Mouse (Mus musculus) CH12.LX (cell line): ENCODE results near the gene Sgce. TPM values are rescaled to one million over a fixed set of nuclear protein-coding genes. Genes with fewer than 3 reads are reported as not detected.

Source experiments
- DNase-seq: peaks from one replicate; pipeline ENCODE4 v3.0.0-alpha.2; 2013; ENCODE audit errors: extremely low read depth
- H3K27ac ChIP-seq: 2 replicates; pipeline ENCODE4 v1.5.1; 2012; ENCODE audit warnings: low read depth, mild to moderate bottlenecking, control low read depth, moderate library complexity; ENCODE audit not compliant: insufficient read depth
- H3K27me3 ChIP-seq: replicated peaks from 2 replicates; pipeline ENCODE3; 2012; ENCODE audit warnings: inconsistent platforms
- H3K36me3 ChIP-seq, 2 experiments: replicated peaks in 1 of 2; 2 replicates each; pipeline versions ENCODE3 to v1.6.1; 2012; ENCODE audit warnings: inconsistent platforms in 1 of 2, low read length in 1 of 2, mild to moderate bottlenecking in 1 of 2, mixed read lengths in 1 of 2, moderate library complexity in 1 of 2; ENCODE audit not compliant: control insufficient read depth in 1 of 2, insufficient read depth in 1 of 2
- H3K4me1 ChIP-seq, 2 experiments: 2 replicates each; pipeline ENCODE4 v1.6.1; 2012; ENCODE audit warnings: inconsistent platforms in 1 of 2, moderate library complexity in 1 of 2; ENCODE audit not compliant: insufficient read depth in 2 of 2, control insufficient read depth in 1 of 2
- H3K4me2 ChIP-seq: 2 replicates; pipeline ENCODE4 v1.6.1; 2012; ENCODE audit warnings: low read depth, mild to moderate bottlenecking, control low read depth; ENCODE audit not compliant: poor library complexity, insufficient read depth, severe bottlenecking
- H3K4me3 ChIP-seq, 3 experiments: fragments of 150-350 bp in 1 of 3; sonication (generic) in 1 of 3; replicated peaks in 1 of 3; 2 replicates each; pipeline versions ENCODE3 to v1.5.1; 2011 to 2012; ENCODE audit warnings: low read depth in 2 of 3, low read length in 2 of 3, mild to moderate bottlenecking in 2 of 3, moderate library complexity in 2 of 3, control low read depth in 1 of 3, improper control_type of control experiment in 1 of 3, inconsistent platforms in 1 of 3, mixed read lengths in 1 of 3; ENCODE audit not compliant: poor library complexity in 1 of 3
- H3K79me2 ChIP-seq: replicated peaks from 2 replicates; pipeline ENCODE4 v1.6.1; 2012; ENCODE audit warnings: mild to moderate bottlenecking, moderate library complexity; ENCODE audit not compliant: control insufficient read depth, poor library complexity, insufficient read depth, severe bottlenecking; ENCODE audit errors: extremely low read depth
- H3K9ac ChIP-seq: 2 replicates; pipeline ENCODE4 v1.6.1; 2012; ENCODE audit warnings: low read depth, mild to moderate bottlenecking, control low read depth, moderate library complexity; ENCODE audit not compliant: insufficient read depth
- H3K9me3 ChIP-seq: replicated peaks from 2 replicates; pipeline ENCODE3; 2012; ENCODE audit warnings: low read length, inconsistent platforms, mixed read lengths
- BHLHE40 ChIP-seq: IDR thresholded peaks from 2 replicates; pipeline ENCODE4 v1.6.1; 2011; ENCODE audit warnings: mild to moderate bottlenecking, low read depth, low read length, improper control_type of control experiment
- CHD1 ChIP-seq: IDR thresholded peaks from 2 replicates; pipeline ENCODE4 v1.6.1; 2012; ENCODE audit warnings: low read depth, low read length, improper control_type of control experiment, inconsistent platforms
- E2F4 ChIP-seq: IDR thresholded peaks from 2 replicates; pipeline ENCODE4 v1.6.1; 2011; ENCODE audit warnings: low read depth, low read length, improper control_type of control experiment; ENCODE audit not compliant: insufficient replicate concordance
- IRF4 ChIP-seq: IDR thresholded peaks from 2 replicates; pipeline ENCODE4 v1.6.1; 2014; ENCODE audit warnings: low read depth, mild to moderate bottlenecking, inconsistent platforms, low read length, improper control_type of control experiment
- JUND ChIP-seq: conservative IDR thresholded peaks from 2 replicates; pipeline ENCODE4 v1.6.1; 2011; ENCODE audit warnings: low read depth, low read length, improper control_type of control experiment
- MAFK ChIP-seq: IDR thresholded peaks from 2 replicates; pipeline ENCODE4 v1.6.1; 2011; ENCODE audit warnings: low read length, improper control_type of control experiment; ENCODE audit not compliant: insufficient replicate concordance
- MEF2A ChIP-seq: IDR thresholded peaks from 2 replicates; pipeline ENCODE4 v1.6.1; 2014; ENCODE audit warnings: low read depth, mild to moderate bottlenecking, inconsistent platforms, low read length, improper control_type of control experiment, borderline replicate concordance
- MXI1 ChIP-seq: IDR thresholded peaks from 2 replicates; pipeline ENCODE4 v1.6.1; 2011; ENCODE audit warnings: mild to moderate bottlenecking, low read depth, low read length, improper control_type of control experiment
- MYC ChIP-seq: IDR thresholded peaks from 2 replicates; pipeline ENCODE4 v1.6.1; 2011; ENCODE audit warnings: low read depth, mild to moderate bottlenecking, improper control_type of control experiment, low read length
- SIN3A ChIP-seq: IDR thresholded peaks from 2 replicates; pipeline ENCODE4 v1.6.1; 2012; ENCODE audit warnings: low read length, improper control_type of control experiment, inconsistent platforms
- SMC3 ChIP-seq: IDR thresholded peaks from 2 replicates; pipeline ENCODE4 v1.6.1; 2011; ENCODE audit warnings: low read depth, low read length, improper control_type of control experiment
- TBP ChIP-seq: conservative IDR thresholded peaks from 2 replicates; pipeline ENCODE4 v1.6.1; 2011; ENCODE audit warnings: low read depth, low read length, improper control_type of control experiment
- USF1 ChIP-seq: IDR thresholded peaks from 2 replicates; pipeline ENCODE4 v1.6.1; 2014; ENCODE audit warnings: low read depth, mild to moderate bottlenecking, inconsistent platforms, low read length, improper control_type of control experiment
- USF2 ChIP-seq: conservative IDR thresholded peaks from 2 replicates; pipeline ENCODE4 v1.6.1; 2011; ENCODE audit warnings: low read depth, low read length, improper control_type of control experiment
- ZKSCAN1 ChIP-seq: IDR thresholded peaks from 2 replicates; pipeline ENCODE4 v1.6.1; 2012; ENCODE audit warnings: low read depth, inconsistent platforms, low read length, improper control_type of control experiment, borderline replicate concordance
- ZNF384 ChIP-seq: IDR thresholded peaks from 2 replicates; pipeline ENCODE4 v1.6.1; 2012; ENCODE audit warnings: low read depth, low read length, improper control_type of control experiment, inconsistent platforms
- dilution Hi-C: fragments of 300-500 bp; cut with MboI; formaldehyde crosslinking; loops from 2 replicates; pipeline ENCODE4 v1.14.3; 2020; ENCODE audit warnings: low sequenced_read_pairs; ENCODE audit not compliant: extremely low pct_unique_long_range_greater_than_20kb, extremely low pct_ligation_motif_present
- in situ Hi-C: fragments of 300-500 bp; cut with MboI; formaldehyde crosslinking; loops from 3 replicates; pipeline ENCODE4 v1.14.3; 2019; ENCODE audit warnings: low sequenced_read_pairs, low pct_ligation_motif_present, low pct_unique_long_range_greater_than_20kb, mixed read lengths
- polyA plus RNA-seq: library from polyadenylated mRNA; unstranded; fragments of >175 nt; gene quantifications from 2 replicates; pipeline ENCODE4 v1.2.1, GENCODE M21; 2012; ENCODE audit warnings: low read depth; ENCODE audit not compliant: insufficient read length
- total RNA-seq, 2 experiments: library from RNA; depleted of rRNA; stranded (reverse); fragments of 300-350 nt in 1 of 2; fragments of >200 nt in 1 of 2; gene quantifications; 2 replicates each; pipeline ENCODE4 v1.2.3; 2012 to 2014

The Sgce gene
- total and polyA plus RNA-seq, 3 experiments = not detected

DNA sequence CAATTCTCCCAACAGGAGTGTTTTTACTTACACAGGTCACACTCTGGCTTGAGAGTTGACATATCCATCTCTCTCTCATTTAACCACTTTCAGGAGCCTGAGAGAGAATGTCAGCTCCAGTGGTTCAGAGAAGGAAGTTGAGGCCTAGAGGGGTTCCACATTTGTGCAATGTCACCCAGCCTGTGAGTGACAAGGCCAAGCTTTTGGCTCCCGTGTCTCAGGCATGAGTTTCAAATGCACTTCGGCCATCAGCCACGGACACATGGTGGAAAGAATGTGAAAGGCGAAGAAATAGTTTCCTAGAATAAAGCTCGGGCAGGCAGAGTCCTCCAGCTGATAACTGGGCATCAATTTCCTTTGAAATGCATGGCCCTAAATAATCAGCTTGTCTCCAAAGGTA lies 40.6 kb downstream of the Sgce start:
- H3K27ac ChIP-seq = no peak overlapping the region
- no peaks in the 10 kb centered on the region for H3K79me2 ChIP-seq
- no peak for DNase-seq
- H3K4me3 ChIP-seq = no peak overlapping the region
- peaks cover 0 to 27% of the 10 kb centered on the region in 2 experiments; a peak in 2 of 4 replicates for H3K4me1 ChIP-seq
- H3K9ac ChIP-seq = no peak overlapping the region
- no peaks in the 10 kb centered on the region for H3K9me3 ChIP-seq
- in situ Hi-C loops (no loop called here), dilution Hi-C loops (no loop called here)
- no peaks in the 10 kb centered on the region for H3K36me3 ChIP-seq
- no peak overlapping the region for H3K4me2 ChIP-seq
- H3K27me3 ChIP-seq = no peaks in the 10 kb centered on the region
- TF ChIP-seq ZKSCAN1 = no peak
- no peak for TF ChIP-seq IRF4
- no peak for TF ChIP-seq USF2
- TF ChIP-seq MYC = no peak
- no peak for TF ChIP-seq TBP
- no peak for TF ChIP-seq MXI1

DNA sequence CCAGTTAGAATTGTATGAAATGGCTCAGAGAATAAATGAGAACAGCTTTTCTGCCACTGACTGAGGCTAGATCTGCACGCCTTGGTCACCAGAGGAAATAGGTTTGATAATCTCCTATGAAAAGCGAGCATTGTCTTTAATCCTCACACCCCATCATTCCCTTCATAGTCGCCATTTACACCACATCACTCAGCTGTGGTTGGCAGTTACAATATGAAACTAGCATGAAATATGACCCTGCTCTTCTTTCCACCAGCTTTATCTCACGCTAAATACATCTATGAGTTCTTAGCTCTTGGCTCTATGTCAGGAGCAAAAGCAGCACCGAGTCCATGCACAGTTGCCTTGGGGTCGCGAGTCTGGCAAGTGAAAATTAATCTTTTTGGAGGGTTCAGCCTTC lies 43.1 kb downstream of the Sgce start:
- Histone ChIP-seq H3K79me2 (no peaks in the 10 kb centered on the region), H3K4me2 (no peak overlapping the region), H3K4me3 (no peak overlapping the region), H3K9ac (no peak overlapping the region), H3K27ac (no peak overlapping the region), H3K36me3 (no peaks in the 10 kb centered on the region), H3K27me3 (no peaks in the 10 kb centered on the region), H3K4me1 (peaks cover 0 to 16% of the 10 kb centered on the region in 2 experiments; a peak in 2 of 4 replicates), H3K9me3 (no peaks in the 10 kb centered on the region)
- TF ChIP-seq E2F4 = no peak
- TF ChIP-seq MAFK = no peak
- no peak for TF ChIP-seq BHLHE40
- TF ChIP-seq CHD1 = no peak
- no peak for TF ChIP-seq SIN3A
- TF ChIP-seq USF1 = no peak
- TF ChIP-seq IRF4 = no peak
- TF ChIP-seq USF2 = no peak
- no peak for TF ChIP-seq MEF2A
- no peak for TF ChIP-seq JUND
- dilution Hi-C loops = no loop called here
- DNase-seq = no peak
- in situ Hi-C loops = no loop called here

GRCm38 (mm10) chr6:4701641-4702040 lies 45.4 kb downstream of the Sgce start:
- no peaks in the 10 kb centered on the region for H3K27me3 ChIP-seq
- dilution Hi-C loops = no loop called here
- TF ChIP-seq ZKSCAN1 (no peak), ZNF384 (no peak), SMC3 (no peak)

More at GRCm38 (mm10) chr6:4701641-4702040, 45.4 kb downstream of the Sgce start:
- no peak overlapping the region for H3K27ac ChIP-seq
- no peaks in the 10 kb centered on the region for H3K79me2 ChIP-seq
- peaks cover 0 to 7% of the 10 kb centered on the region in 2 experiments; a peak in 1 of 4 replicates for H3K4me1 ChIP-seq
- in situ Hi-C loops = no loop called here
- H3K36me3 ChIP-seq = no peaks in the 10 kb centered on the region
- DNase-seq = no peak
- no peak overlapping the region for H3K4me2 ChIP-seq
- no peak overlapping the region for H3K9ac ChIP-seq
- H3K9me3 ChIP-seq = no peaks in the 10 kb centered on the region
- no peak overlapping the region for H3K4me3 ChIP-seq
